Mouse (Mus musculus): Measurements from ENCODE around the gene Smim26.
"Not testable (repeated sequence)": the region's sequence is repeated elsewhere in the genome, so short reads cannot be mapped to it uniquely, and the experiment has no call there.

Smim26 gene

DNA sequence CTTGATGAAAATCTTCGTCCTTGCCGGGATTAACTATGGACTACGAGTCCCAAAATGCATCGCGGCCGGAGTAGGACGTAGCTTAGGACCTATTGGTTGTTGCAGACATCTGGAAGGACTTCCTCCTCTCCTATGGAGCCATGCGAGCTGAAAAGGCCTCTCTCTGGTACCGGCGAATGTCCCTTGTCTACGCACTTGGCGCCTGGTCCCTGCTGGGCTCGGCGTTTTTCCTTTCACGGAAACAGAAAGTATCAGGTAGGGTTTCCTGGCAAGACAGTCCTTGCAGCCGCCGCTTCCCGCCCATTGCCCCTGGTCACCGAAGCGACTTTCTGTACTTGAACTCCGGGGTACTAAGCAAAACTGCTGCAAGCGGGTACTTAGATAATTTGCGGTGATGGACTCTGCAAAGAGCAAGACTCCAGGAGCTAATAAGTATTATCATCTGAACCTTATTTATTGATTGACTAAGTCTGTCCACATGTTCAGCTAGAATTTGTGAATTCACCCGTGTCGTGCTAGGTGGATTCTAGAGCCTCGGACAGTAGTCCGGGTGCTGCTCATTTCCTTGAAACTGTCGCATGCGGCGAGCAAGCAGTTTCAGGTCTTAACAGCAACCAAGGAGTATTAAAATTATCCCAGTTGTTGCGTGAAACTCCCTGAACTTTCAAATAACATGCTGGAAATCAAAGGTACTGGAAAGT lies at the start of gene Smim26:
Gene Smim26, plus strand, starts transcription at position 104 of the 701 bp plus-strand sequence.
- DNase-seq (ENCODE audit: low spot score): peak; percentile 82

- peak; percentile 39 for DNase-seq (ENCODE audit: low spot score)
These were observed 49.2 kb upstream of the Smim26 start for GRCm38 (mm10) chr2:144544630-144545029.

DNA sequence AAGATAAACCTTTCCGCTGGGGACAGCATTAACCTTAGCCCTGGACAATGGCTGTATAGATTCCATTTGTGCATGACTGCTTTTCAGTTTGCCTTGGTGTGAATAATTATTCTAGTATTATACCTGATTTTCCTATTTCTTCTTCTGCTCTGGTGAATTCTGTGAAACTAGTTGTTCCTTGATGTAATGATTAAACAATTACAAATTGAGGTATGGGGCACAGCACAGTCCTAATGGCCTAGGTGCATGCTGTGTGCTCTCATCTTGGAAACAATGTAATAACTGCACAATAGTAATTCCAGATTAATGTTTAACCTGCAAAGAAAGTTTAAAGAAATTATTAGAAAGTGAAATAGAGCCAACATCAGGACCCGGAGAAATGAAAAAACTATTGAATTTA lies 48.8 kb upstream of the Smim26 start:
- no peak for DNase-seq (ENCODE audit: low spot score)

DNA sequence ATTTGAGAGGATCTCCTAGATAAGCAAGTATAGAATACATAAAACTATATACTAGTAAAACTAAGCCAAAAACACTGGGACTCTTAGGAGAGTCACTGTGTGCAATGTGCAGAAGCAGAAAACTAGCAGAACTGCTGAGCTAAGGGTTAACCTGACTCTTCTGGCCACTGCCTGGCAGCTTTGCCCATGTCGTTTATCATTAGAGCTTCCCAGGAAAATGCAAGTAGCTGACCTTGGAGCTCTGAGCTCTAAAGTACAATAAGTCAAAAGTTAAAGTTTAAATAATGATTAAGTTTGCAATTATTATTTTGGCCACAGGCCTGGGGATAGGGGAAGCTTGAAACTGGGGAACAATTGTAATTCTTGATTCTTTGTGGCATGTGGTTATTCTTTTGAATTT lies 48.4 kb upstream of the Smim26 start:
- no peak for DNase-seq (ENCODE audit: low spot score)

DNA sequence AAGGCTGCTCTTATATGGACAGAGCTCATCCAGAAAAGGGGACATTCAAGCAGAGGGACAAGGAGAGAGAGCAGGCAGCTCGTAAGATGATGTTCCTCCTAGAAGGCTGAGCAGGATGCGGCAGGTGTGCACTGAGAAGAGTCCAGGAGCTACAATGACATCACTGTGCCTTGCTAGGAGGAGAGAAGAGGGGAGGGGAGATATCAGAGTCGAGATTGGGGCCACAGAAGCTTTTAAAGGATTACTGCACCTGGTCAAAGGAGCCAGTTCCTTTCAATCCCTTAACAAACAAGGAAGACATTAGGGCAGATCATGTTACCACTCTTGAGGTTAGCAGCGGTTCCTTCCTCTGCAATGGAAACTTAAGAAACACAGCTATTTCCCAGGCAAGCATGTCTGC lies 46.3 kb upstream of the Smim26 start:
- DNase-seq (ENCODE audit: low spot score): no peak

- DNase-seq (ENCODE audit: low spot score): peak; percentile 69
These were observed 43.3 kb upstream of the Smim26 start, which contains the start of gene Rbbp9 for GRCm38 (mm10) chr2:144550529-144550928. Gene Rbbp9 (minus strand): TSS chr2:144550869.

- no peak for DNase-seq (ENCODE audit: low spot score)
These were observed 39.9 kb upstream of the Smim26 start for GRCm38 (mm10) chr2:144553905-144554304.

GRCm38 (mm10) chr2:144555286-144555819 lies 38.5 kb upstream of the Smim26 start:
- no peak for DNase-seq (ENCODE audit: low spot score)

DNA sequence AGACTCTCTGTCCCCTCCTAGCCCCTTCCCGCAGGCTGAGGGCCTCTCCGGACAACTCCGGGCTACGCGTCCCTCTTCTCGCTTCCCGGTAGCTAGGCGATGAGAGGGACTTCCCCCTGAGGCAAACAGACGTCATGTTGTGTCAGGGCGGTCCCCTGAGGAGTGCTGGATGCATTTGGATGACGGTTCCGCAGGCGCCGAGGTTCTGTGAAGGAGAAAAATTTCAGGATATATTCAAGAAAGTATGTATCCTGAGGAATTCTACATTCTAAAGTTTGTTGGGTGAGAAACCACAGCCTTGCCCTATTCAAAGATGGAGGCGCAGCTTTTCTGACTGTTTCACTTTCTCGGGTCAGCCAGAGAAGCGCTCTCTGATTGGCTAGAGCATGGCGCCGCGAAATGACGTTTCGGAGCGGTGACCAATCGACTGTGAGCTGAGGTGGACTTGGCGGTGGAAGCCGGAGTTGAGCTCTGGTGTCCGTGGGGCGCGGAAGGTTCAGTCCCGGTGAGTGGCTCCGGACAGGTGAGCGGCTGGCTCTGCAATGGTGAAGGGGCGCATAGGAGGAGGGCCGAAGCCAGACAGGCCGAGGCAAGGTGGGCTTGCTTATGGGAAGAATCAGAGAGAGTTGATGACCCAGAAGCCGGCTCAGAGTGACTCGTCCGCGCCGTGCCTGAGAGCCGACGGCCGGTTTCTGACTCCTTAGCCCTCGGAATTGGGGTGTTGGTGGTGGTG lies 37.9 kb upstream of the Smim26 start, which contains the start of gene Sec23b:
Gene Sec23b, plus strand, starts transcription at position 410 of the 733 bp plus-strand sequence.
- peak; percentile 97 for DNase-seq (ENCODE audit: low spot score)

DNA sequence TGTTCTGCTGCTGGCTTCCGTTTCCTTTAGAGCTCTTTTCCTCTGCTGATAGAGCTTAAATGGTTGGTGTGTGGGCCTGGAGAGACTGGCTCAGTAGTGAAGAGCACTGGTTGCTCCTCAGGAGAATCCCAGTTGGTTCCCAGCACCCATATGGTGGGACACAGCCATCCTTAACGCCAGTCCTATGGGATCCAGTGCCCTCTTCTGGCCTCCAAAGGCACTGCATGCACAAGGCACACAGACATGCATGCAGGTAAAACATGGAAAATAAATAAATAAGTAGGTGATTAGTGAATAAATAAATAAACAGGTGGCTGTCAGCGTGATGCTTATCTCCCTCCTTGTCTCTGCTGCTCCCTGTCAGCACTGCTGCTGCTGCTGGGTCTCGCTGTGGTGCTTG lies 5.1 kb upstream of the Smim26 start:
- no peak for DNase-seq (ENCODE audit: low spot score)

GRCm38 (mm10) chr2:144593036-144593435 lies 818 bp upstream of the Smim26 start:
- not testable (repeated sequence) for DNase-seq (ENCODE audit: low spot score)

GRCm38 (mm10) chr2:144598006-144598405 lies 4.2 kb downstream of the Smim26 start:
- no peak for DNase-seq (ENCODE audit: low spot score)

- peak; percentile 87 for DNase-seq (ENCODE audit: low spot score)
These were observed 6.2 kb downstream of the Smim26 start, which contains the start of gene Dtd1 for GRCm38 (mm10) chr2:144599831-144600687. Gene Dtd1 (plus strand): TSS chr2:144599897.

GRCm38 (mm10) chr2:144601576-144601975 lies 7.7 kb downstream of the Smim26 start:
- DNase-seq (ENCODE audit: low spot score): no peak

GRCm38 (mm10) chr2:144613956-144614355 lies 20.1 kb downstream of the Smim26 start:
- no peak for DNase-seq (ENCODE audit: low spot score)

GRCm38 (mm10) chr2:144617074-144617874 lies 23.4 kb downstream of the Smim26 start:
- no peak for DNase-seq (ENCODE audit: low spot score)

DNA sequence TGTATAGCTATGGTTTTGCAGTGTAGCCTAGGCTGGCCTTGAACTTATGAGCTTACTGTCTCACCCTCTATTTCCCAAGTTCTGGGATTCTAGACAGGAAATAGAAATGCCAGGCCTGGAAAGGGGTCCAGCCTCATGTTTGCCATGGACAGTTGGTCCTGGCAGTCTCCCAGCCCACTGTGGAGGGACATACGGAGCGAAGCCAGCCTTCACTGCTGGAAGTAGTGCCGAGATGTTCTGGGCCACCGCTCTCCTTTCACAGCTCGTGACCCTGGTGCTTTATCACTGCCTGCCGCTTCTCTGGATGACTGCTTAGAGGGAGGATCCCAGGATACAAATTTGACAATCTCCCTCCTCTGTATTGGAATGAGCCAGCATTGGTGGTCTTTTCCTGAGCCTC lies 27.6 kb downstream of the Smim26 start:
- DNase-seq (ENCODE audit: low spot score): no peak

GRCm38 (mm10) chr2:144633551-144633950 lies 39.7 kb downstream of the Smim26 start:
- DNase-seq (ENCODE audit: low spot score): no peak

GRCm38 (mm10) chr2:144634231-144634630 lies 40.4 kb downstream of the Smim26 start:
- DNase-seq (ENCODE audit: low spot score): no peak

- DNase-seq (ENCODE audit: low spot score): no peak
These were observed 40.9 kb downstream of the Smim26 start for GRCm38 (mm10) chr2:144634729-144635128.

DNA sequence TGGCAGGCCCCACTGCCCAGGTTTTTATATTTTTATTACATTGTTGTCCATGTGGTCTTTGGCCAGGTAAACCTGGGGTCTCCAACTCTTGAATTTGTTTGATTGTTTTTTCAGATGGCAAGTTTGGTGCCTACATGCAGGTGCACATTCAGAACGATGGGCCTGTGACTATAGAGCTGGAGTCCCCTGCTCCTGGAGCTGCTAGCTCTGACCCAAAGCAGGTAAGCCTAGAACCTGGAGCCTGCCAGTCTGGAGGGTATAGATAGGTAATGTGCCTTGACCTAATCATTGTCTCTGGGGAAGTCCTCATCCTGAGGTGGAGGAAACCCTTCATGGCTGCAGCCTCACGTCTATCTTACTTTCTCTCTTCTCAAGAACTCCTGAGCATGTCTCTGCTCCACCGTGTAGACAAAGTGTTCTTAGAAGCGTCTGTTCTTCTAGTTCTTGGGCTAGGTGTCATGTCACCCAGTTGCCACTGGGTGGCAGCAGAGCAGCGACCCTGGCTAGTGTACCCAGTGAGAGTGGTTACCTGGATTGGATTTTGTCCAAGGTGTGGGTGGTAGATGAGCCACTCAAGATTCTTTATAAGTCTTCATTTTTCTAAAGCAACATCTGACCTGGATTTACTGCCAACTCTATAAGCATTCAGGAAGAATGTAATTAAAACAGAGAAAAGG lies 41.9 kb downstream of the Smim26 start:
- DNase-seq (ENCODE audit: low spot score): peak; percentile 44
